Mouse (Mus musculus) embryo, embryonic 9.5 days (tissue): ENCODE results near the gene Doc2a.

Experiments used
- DNase-seq: peaks from one replicate; pipeline ENCODE4 v3.0.0-alpha.2; 2017; ENCODE audit errors: extremely low spot score

Gene Doc2a

GRCm38 (mm10) chr7:126823202-126823711 is 24.0 kb upstream of the Doc2a start:
- no peak for DNase-seq

DNA sequence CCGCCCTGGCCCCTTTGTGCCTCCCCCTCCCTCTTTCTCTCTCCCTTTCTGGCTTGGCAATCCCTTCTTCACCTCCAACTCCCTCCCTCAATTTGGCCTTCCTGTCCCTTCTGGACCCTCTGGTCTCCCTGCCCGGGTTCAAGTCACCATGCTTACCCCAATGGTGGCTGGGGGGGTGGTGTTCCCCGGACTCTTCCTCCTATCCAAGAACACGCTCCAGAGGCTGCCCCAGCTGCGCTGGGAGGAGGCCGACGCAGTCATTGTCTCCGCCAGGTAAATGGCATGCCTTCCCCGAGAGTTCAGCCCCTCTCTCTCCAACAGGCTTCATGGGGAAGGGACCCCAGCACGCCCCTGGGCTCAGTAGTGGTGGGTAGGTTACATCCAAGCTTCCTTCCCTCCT is 23.3 kb upstream of the Doc2a start:
- DNase-seq = no peak

DNA sequence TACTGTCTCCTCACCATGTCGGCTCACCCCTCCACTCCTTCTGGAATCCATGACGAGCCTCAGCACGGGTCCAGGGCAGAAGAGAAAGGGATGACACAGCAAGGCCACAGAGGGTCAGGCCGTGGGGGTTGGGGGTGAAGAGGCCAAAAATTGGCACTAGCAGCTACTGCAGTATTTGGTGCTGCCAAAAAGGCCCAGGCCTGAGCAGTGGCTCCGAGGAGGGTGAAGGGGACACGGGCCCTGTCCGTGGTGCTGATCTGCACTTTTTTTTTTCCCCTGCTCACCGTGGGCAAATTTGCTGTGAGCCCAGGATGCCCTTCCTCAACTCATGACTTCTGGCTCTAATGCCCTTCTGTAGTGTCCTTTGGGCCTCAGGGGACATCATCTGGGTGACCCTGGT is 21.8 kb upstream of the Doc2a start:
- no peak for DNase-seq

DNA sequence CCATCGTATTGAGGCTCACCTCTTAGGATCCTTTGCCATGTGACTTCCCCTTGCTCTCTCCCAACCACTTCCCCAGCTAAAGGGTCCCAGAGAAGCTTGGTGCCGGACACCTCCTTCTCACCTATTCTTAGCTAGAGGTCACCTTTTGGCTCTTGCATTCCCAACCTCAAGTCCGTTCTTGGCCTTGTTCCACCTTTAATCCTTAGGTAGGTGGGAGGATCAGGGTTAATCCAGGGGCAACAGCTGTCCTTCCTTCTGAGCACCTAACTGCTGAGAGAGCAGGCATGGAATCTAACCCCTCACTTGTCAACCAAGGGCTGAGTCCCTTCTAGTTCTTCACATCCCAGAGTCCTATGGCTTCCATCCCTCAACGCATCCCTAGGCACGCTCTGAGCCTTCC is 21.3 kb upstream of the Doc2a start:
- no peak for DNase-seq

DNA sequence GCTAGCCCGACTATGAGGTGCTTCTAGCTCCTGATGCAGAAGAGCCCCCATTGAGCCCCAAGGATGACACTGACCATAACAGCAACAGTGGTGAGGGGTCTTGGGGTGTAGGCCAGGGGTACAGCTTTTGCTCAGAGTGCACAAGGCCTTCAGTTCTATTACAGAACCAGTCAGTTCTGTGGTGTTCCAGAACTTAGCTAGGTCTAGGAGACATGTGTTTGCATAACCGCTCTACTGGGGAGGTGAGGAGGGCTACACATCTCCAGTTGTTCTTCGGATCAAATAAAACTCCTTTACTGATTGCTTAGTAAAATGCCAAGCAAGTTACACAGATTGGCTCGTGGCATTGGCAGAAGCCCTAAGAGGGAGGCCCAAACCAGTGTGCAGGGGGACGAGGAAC is 15.7 kb upstream of the Doc2a start, which contains the start of gene 4930451I11Rik:
TSS of gene 4930451I11Rik (minus strand) at position 101 of the 400 bp plus-strand sequence.
- no peak for DNase-seq

DNA sequence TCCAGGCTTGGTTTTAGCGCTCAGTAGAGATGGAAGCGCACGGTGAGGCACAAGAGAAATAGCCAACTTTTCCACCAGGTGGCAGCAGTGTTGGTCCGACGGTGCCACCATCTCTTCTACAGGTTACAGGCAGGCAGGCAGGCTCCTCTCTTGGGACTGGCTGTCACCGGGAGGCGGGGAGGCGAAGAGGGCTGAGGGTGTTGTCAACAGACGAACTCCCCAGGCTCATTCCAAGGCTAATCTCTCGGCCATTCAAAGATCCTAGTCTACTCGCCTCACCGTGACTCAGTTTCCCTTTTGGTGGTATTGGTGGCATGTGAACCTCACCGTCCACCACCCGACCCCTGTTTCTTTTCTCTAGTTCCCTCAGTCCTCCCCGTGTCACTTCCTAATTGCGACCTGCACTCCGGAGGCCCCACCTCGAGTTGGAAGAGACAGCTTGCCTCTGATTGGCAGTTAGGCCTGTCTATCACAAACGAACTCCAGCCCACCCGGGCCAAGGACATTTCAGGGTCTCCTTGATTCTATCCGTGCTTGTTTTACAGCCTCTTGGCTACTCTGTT is 15.1 kb upstream of the Doc2a start:
- DNase-seq = peak; percentile 76

- no peak for DNase-seq
Measured at GRCm38 (mm10) chr7:126833294-126833693, 13.9 kb upstream of the Doc2a start.

DNA sequence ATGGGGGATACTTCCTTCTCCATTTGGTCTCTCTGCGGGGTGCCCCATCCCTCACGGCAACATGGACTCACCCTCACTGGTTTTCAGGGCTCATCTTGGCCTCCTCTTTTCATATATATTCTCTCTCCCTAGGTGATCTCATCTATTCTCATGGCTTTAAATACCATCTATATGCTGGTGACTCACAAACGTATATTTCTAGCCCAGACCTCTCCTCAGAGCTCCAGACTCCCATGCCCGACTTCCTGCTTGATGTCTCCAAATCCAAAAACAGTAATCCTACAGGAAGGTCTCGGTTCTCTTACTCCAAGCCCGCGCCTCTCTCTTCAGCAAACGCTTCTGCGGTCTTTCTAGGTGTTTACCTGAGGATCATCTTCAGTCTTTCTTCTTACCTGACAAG is 3.9 kb upstream of the Doc2a start:
- DNase-seq = no peak

GRCm38 (mm10) chr7:126845516-126845915 is 1.7 kb upstream of the Doc2a start:
- no peak for DNase-seq

GRCm38 (mm10) chr7:126847421-126848398 is 494 bp downstream of the Doc2a start:
- peak; percentile 68 for DNase-seq

GRCm38 (mm10) chr7:126848794-126849193 is 1.6 kb downstream of the Doc2a start:
- DNase-seq = no peak

DNA sequence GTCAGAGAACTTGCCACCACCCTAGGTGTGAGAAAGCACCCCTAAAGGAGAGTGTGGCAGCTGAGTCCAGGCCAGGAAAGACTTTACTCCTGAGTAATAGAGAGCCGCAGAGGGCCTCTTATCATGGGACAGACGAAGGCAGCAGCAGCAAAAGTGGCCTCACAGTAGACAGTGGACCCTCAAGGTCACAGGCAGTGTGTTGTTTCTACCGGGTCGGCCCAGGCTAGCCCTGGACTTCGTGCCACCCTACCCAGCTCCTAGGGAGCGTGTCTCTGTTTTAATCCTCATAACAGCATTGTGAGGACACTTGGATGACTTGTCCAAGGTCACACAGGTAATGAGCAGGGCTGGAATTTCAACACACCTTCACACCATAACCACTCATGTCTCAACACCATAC is 2.9 kb downstream of the Doc2a start:
- no peak for DNase-seq

DNA sequence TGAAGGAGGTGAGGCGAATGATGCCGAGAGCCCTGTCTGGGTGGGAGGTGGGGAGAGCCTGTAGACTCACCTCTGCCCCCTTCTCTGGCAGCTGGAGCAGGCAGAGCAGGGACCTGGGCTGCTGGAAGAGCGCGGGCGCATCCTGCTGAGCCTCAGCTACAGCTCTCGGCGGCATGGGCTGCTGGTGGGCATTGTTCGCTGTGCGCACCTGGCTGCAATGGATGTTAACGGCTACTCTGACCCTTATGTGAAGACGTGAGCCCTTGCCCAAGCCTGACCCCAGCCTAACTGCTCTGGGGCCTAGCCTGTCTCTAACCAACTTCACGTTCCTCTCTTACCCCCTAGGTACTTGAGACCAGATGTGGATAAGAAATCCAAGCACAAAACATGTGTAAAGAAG is 4.0 kb downstream of the Doc2a start:
- DNase-seq = no peak

GRCm38 (mm10) chr7:126853454-126853853 is 6.2 kb downstream of the Doc2a start:
- DNase-seq = no peak

- DNase-seq = no peak
Measured at GRCm38 (mm10) chr7:126855641-126856040, 8.4 kb downstream of the Doc2a start.

GRCm38 (mm10) chr7:126856741-126857420 is 9.7 kb downstream of the Doc2a start:
- DNase-seq = no peak

- no peak for DNase-seq
Measured at GRCm38 (mm10) chr7:126860987-126861386, 13.8 kb downstream of the Doc2a start.

DNA sequence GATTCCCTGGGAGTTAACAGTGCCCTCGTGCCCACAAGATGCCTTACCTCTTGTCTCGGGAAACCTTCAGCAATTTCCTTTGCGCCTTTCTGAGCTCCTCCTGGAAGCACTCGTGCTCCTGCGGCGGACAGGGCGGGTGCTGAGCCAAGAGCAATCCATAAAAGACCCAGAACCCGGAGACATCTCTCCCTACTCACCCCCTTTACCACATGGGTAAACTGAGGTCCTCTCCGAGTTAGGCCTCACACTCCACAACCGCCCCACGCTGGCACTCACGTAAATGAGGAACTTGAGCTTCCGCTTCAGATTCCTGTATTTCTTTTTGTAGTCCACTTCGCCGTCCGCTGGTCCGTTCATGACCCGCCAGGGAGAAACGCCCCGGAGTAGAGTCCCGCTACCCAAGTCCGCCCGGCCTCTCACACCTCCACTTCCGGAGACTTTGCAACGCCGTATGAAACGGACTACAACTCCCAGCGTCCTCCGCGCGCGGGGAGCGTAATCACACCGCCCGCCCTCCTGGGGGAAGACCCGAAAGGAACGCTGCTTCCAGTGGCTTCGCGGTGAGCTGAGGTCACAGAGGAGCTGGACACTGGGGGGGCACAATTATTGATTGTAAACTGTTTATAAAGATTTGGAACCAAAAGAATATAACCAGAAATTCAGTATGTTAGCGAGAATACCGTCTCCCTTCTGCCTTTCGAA is 14.4 kb downstream of the Doc2a start, which contains the start of gene Hirip3:
TSS of gene Hirip3 (plus strand) at position 544 of the 702 bp plus-strand sequence.
- peak; percentile 95 for DNase-seq

- DNase-seq = peak; percentile 92
Measured at GRCm38 (mm10) chr7:126862147-126862784, 15.1 kb downstream of the Doc2a start, which contains the start of gene Ino80e. TSS of gene Ino80e (minus strand) at chr7:126862377.

GRCm38 (mm10) chr7:126863791-126864190 is 16.6 kb downstream of the Doc2a start:
- no peak for DNase-seq

DNA sequence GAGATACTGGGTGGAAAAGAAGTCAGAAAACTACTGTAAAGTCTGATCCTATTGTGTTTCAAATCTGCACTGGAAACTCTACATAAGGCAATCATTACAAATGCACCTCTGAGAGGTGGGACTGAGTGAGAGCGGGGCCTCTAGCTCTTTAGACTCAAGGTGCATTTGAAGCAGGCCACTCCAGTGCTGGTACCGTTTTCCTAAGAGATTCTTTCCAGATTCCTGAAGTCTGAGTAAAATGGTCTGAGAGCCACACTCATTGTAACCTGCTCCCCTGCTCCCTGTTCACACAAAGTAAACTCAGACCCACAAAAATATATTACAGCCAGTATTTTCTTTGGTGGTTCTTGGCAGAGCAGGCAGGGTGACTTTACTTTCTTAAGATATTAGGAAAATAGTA is 20.3 kb downstream of the Doc2a start:
- no peak for DNase-seq
